Mouse (Mus musculus) kidney, adult 2 months (tissue): ENCODE measurements around the gene Midn.

ENCODE experiments used
- CTCF ChIP-seq: fragments of 200-500 bp; conservative IDR thresholded peaks from 2 replicates; pipeline ENCODE4 v1.5.1; 2011; ENCODE audit warnings: low read depth, mild to moderate bottlenecking, control low read depth, low read length, moderate library complexity, mixed read lengths; ENCODE audit not compliant: insufficient read depth, insufficient read length
- POLR2A ChIP-seq: fragments of 200-500 bp; IDR thresholded peaks from one replicate; pipeline ENCODE4 v1.6.1; 2011; ENCODE audit warnings: low read depth, low read length, control low read depth

DNA sequence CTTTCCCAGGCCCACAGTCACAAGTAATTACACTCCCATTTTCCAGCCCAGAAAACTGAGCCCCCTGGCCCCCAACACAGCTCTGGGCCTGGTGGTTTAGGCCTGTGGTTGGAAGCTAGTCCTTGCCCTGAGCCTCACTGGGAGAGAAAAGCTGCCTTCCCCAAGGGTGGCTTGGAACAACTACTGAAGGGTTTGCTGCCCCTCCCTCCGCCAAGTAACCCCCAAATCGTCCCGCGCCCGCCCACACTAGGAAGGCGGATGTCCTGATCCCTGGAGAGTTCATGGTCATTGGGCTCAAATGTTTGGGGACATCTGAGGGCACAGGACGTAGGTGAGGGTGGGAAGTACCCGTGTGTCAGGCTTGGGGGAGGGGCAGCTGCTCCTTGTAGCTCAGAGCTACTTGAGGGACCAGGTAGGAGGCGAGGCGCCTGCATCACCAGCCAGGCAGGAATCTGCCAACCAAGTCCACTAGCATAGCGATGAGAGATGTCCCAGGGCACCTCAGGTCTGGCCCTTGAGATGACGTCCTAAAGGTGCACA, 11.0 kb downstream of the Midn start:
- TF ChIP-seq POLR2A (peak; percentile 1), CTCF (no peak)
